In the genomic region with DNA sequence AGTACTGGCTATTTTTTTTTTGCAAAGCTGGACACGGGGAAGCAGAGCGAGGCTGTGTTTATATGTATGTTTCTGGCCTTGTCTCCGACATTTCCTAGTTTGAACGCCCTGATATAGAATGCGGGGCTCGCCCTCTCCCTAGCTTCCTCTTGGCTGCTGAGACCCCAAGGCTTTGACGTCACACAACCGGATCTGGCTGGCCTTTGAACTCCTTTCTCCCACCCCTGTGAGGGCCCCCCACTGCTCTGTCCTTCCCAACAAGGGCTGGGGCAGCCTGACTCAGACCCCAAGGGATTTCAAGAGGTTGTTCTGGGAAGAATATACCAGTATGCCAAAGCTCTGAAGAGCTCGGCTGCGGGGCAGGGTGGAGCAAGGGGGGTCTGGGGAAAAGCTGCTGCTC, we compare ENCODE assay signal across 9 mouse cellular contexts. TPM values are rescaled to one million over a fixed set of nuclear protein-coding genes. Genes with fewer than 3 reads are reported as not detected.
A peak's percentile ranks its signal among the peaks of the same experiment; 100 is the strongest.
DNase-seq lines count a peak whose midpoint lies in the region; ATAC-seq and TF ChIP-seq lines count a peak whose summit lies in the region.
"Had no signal": no experiment of that assay in that cellular context is flagged by ENCODE, and none has a peak within 500 bp of the region (broad histone marks: within the 10 kb centered on the region; RNA-seq: fewer than 3 reads in every experiment).

No protein-coding gene starts in this region.

- peak overlapping the region; percentile 71; the same call in 1 of the 2 replicates for H3K27ac ChIP-seq in layer of hippocampus, adult 2 months
- H3K27ac ChIP-seq in forebrain, embryonic 13.5 days = no peak overlapping the region
- peak overlapping the region; percentile 72 for H3K27ac ChIP-seq in limb, embryonic 15.5 days
- no peak overlapping the region for H3K27ac ChIP-seq in midbrain, embryonic 14.5 days (replicated peaks; ENCODE audit: low read depth, low read length)

- H3K4me2 ChIP-seq in forebrain, embryonic 13.5 days = peak overlapping the region; percentile 57
- peak overlapping the region; percentile 46 for H3K4me2 ChIP-seq in limb, embryonic 15.5 days
- peak overlapping the region; percentile 52 for H3K4me2 ChIP-seq in midbrain, embryonic 14.5 days (ENCODE audit: low read length)

- no peak for TF ChIP-seq CTCF in layer of hippocampus, adult 2 months (conservative IDR thresholded peaks at IDR 0.05)

- WGBS in forebrain, embryonic 13.5 days = 6% methylated on average over 10 of the region's 10 CpGs
- 2% methylated on average over 10 of the region's 10 CpGs for WGBS in limb, embryonic 15.5 days
- WGBS in midbrain, embryonic 14.5 days = 2% methylated on average over 10 of the region's 10 CpGs

- H3K4me1 ChIP-seq in forebrain, embryonic 13.5 days = peaks cover 21% of the 10 kb centered on the region
- H3K4me1 ChIP-seq in limb, embryonic 15.5 days = peaks cover 35% of the 10 kb centered on the region
- H3K4me1 ChIP-seq in midbrain, embryonic 14.5 days (ENCODE audit: control insufficient read depth, insufficient read depth, low read length) = peaks cover 8% of the 10 kb centered on the region; the same call in 1 of the 2 replicates

- peaks cover 11% of the 10 kb centered on the region; the same call in 1 of the 2 replicates for H3K27me3 ChIP-seq in forebrain, embryonic 13.5 days
- H3K27me3 ChIP-seq in limb, embryonic 15.5 days = no peaks in the 10 kb centered on the region; the same call in 1 of the 2 replicates
- H3K27me3 ChIP-seq in midbrain, embryonic 14.5 days (ENCODE audit: control insufficient read depth, insufficient read depth, low read length) = no peaks in the 10 kb centered on the region

- peak overlapping the region; percentile 49 for H3K9ac ChIP-seq in forebrain, embryonic 13.5 days
- H3K9ac ChIP-seq in limb, embryonic 15.5 days = no peak overlapping the region
- H3K9ac ChIP-seq in midbrain, embryonic 14.5 days (replicated peaks; ENCODE audit: low read length) = no peak overlapping the region; the same call in 1 of the 2 replicates

- DNase-seq in layer of hippocampus, adult 2 months (ENCODE audit: low spot score in 2 of 2) = no peak
- no peak for DNase-seq in layer of hippocampus, postnatal 36 days
- peak; percentile 64 to 69 for DNase-seq in heart, postnatal 36 days
- peak; percentile 64 for DNase-seq in midbrain, embryonic 14.5 days
- DNase-seq in thymus, postnatal 14 days = peak; percentile 56
- DNase-seq in left cerebral cortex, adult 11 months (ENCODE audit: low spot score) = no peak

- H3K36me3 ChIP-seq in forebrain, embryonic 13.5 days (ENCODE audit: poor library complexity, severe bottlenecking) = no peaks in the 10 kb centered on the region
- H3K36me3 ChIP-seq in limb, embryonic 15.5 days = no peaks in the 10 kb centered on the region
- no peaks in the 10 kb centered on the region for H3K36me3 ChIP-seq in midbrain, embryonic 14.5 days (ENCODE audit: control insufficient read depth, insufficient read depth, low read length)
- H3K36me3 ChIP-seq: G1E had no signal

- peak; percentile 42 for ATAC-seq in forebrain, embryonic 13.5 days
- ATAC-seq in limb, embryonic 15.5 days (ENCODE audit: insufficient number of reproducible peaks, low FRiP score, low TSS enrichment, low read depth) = peak; percentile 54; the same call in 1 of the 2 replicates
- ATAC-seq in midbrain, embryonic 14.5 days (ENCODE audit: low FRiP score, low TSS enrichment) = peak; percentile 55; the same call in 1 of the 2 replicates

- no peaks in the 10 kb centered on the region for H3K9me3 ChIP-seq in forebrain, embryonic 13.5 days (replicated peaks)
- H3K9me3 ChIP-seq in limb, embryonic 15.5 days = no peaks in the 10 kb centered on the region
- no peaks in the 10 kb centered on the region for H3K9me3 ChIP-seq in midbrain, embryonic 14.5 days (ENCODE audit: control insufficient read depth, low read length)
- H3K9me3 ChIP-seq: G1E had no signal

- H3K4me3 ChIP-seq in layer of hippocampus, adult 2 months = peak overlapping the region; percentile 52; the same call in 1 of the 2 replicates
- H3K4me3 ChIP-seq in forebrain, embryonic 13.5 days = peak overlapping the region; percentile 32
- peak overlapping the region; percentile 40 for H3K4me3 ChIP-seq in limb, embryonic 15.5 days
- peak overlapping the region; percentile 24 for H3K4me3 ChIP-seq in midbrain, embryonic 14.5 days (replicated peaks; ENCODE audit: low read depth, low read length)

- intact Hi-C loops in heart, postnatal 36 days (cut with DNase I) = loop anchor here (2.0 to 10.0 kb wide), 2 partner anchors 42 to 446 kb away; no protein-coding TSS in a partner anchor

RNA-seq across cellular contexts. Expression of a gene that starts 48.4 kb away (rescaled TPM):
- 10 to 100 TPM; 48.3 to 51.5 TPM for total RNA-seq in layer of hippocampus, adult 2 months (2021)
- total RNA-seq in layer of hippocampus, postnatal 36 days (2021) = 10 to 100 TPM; 48.8 to 50.4 TPM
- polyA plus RNA-seq in forebrain, embryonic 13.5 days (2015; fragmentation: Nextera tagmentation; extraction: Ambion mirVana) = 82.5 and 87.1 TPM in 2 replicates
- total RNA-seq in heart, postnatal 36 days (2021) = 10 to 100 TPM; 34.8 to 38.3 TPM
- 50.8 and 54.8 TPM in 2 replicates for polyA plus RNA-seq in limb, embryonic 15.5 days (2015; fragmentation: Nextera tagmentation; extraction: Ambion mirVana)
- polyA plus RNA-seq in midbrain, embryonic 14.5 days (2014; fragmentation: Nextera tagmentation; extraction: Ambion mirVana) = 59.2 and 77.2 TPM in 2 replicates

RNA-seq across cellular contexts. Expression of a gene that starts 48.5 kb away (rescaled TPM):
- 10 to 100 TPM; 25.7 to 25.9 TPM for total RNA-seq in layer of hippocampus, adult 2 months (2021)
- 10 to 100 TPM; 23.2 to 26.5 TPM for total RNA-seq in layer of hippocampus, postnatal 36 days (2021)
- polyA plus RNA-seq in forebrain, embryonic 13.5 days (2015; fragmentation: Nextera tagmentation; extraction: Ambion mirVana) = 33.8 and 35.8 TPM in 2 replicates
- total RNA-seq in heart, postnatal 36 days (2021) = 10 to 100 TPM; 20.4 to 23.1 TPM
- 29.4 TPM in 2 replicates for polyA plus RNA-seq in limb, embryonic 15.5 days (2015; fragmentation: Nextera tagmentation; extraction: Ambion mirVana)
- polyA plus RNA-seq in midbrain, embryonic 14.5 days (2014; fragmentation: Nextera tagmentation; extraction: Ambion mirVana) = 35.9 and 36.1 TPM in 2 replicates

RNA-seq across cellular contexts. Expression of a gene that starts 49.5 kb away (rescaled TPM):
- 10 to 100 TPM; 22.4 to 26.5 TPM for total RNA-seq in layer of hippocampus, adult 2 months (2021)
- 10 to 100 TPM; 26.8 to 30.0 TPM for total RNA-seq in layer of hippocampus, postnatal 36 days (2021)
- 44.2 and 47.9 TPM in 2 replicates for polyA plus RNA-seq in forebrain, embryonic 13.5 days (2015; fragmentation: Nextera tagmentation; extraction: Ambion mirVana)
- 100 to 1,000 TPM; 249 to 272 TPM for total RNA-seq in heart, postnatal 36 days (2021)
- polyA plus RNA-seq in limb, embryonic 15.5 days (2015; fragmentation: Nextera tagmentation; extraction: Ambion mirVana) = 138 and 151 TPM in 2 replicates
- polyA plus RNA-seq in midbrain, embryonic 14.5 days (2014; fragmentation: Nextera tagmentation; extraction: Ambion mirVana) = 56.3 and 60.7 TPM in 2 replicates
- total RNA-seq: G1E had no signal
- polyA plus RNA-seq: G1E had no signal

Comparison
In these comparisons a context has a peak if more than half of its experiments do, and no peak if none do; other contexts are left out.
1. DNase-seq: peak in heart, postnatal 36 days (2 of 2), midbrain, embryonic 14.5 days (single experiment) and thymus, postnatal 14 days (single experiment); none in layer of hippocampus, adult 2 months (0 of 2), layer of hippocampus, postnatal 36 days (0 of 2) and left cerebral cortex, adult 11 months (single experiment).
2. H3K27ac ChIP-seq: peak in layer of hippocampus, adult 2 months (single experiment) and limb, embryonic 15.5 days (single experiment); none in forebrain, embryonic 13.5 days (single experiment) and midbrain, embryonic 14.5 days (single experiment).
3. RNA of a gene that starts 49.5 kb away (total RNA-seq): 249 to 272 TPM in heart, postnatal 36 days; 26.8 to 30.0 TPM in layer of hippocampus, postnatal 36 days and 22.4 to 26.5 TPM in layer of hippocampus, adult 2 months; every median in the first group is over 4 times any median in the second.
4. Peak in every context shown above with its lines, with median percentiles within 50 percentile points of each other: H3K4me3 ChIP-seq, ATAC-seq and H3K4me2 ChIP-seq.